Mouse (Mus musculus): ENCODE data around the gene Ltb. TPM values are rescaled to one million over a fixed set of nuclear protein-coding genes. Genes with fewer than 3 reads are reported as not detected.
A peak's percentile ranks its signal among the peaks of the same experiment; 100 is the strongest.

The Ltb gene
- polyA plus RNA-seq, 1 experiment from 2014 or later: 0.64 TPM

- H3K9ac ChIP-seq (replicated peaks): peak overlapping the region; percentile 100
- H3K27ac ChIP-seq: peak overlapping the region; percentile 98
- peaks cover 22% of the 10 kb centered on the region for H3K4me1 ChIP-seq (replicated peaks)
- no peaks in the 10 kb centered on the region for H3K9me3 ChIP-seq
- ATAC-seq (ENCODE audit: insufficient number of reproducible peaks, insufficient read depth, low FRiP score, low TSS enrichment, low read depth): peak; percentile 83
- WGBS: 28% methylated on average over 12 of the region's 12 CpGs
- H3K36me3 ChIP-seq: peaks cover 22% of the 10 kb centered on the region
- no peaks in the 10 kb centered on the region for H3K27me3 ChIP-seq
- peak overlapping the region; percentile 92 for H3K4me2 ChIP-seq
- peak overlapping the region; percentile 99 for H3K4me3 ChIP-seq (replicated peaks)
These were observed 28.6 kb upstream of the Ltb start for GRCm38 (mm10) chr17:35165451-35166155.

- 70% methylated on average over 8 of the region's 8 CpGs for WGBS
- Histone ChIP-seq H3K4me2 (peak overlapping the region; percentile 92), H3K27me3 (no peaks in the 10 kb centered on the region), H3K4me3 (replicated peaks) (peak overlapping the region; percentile 99), H3K9me3 (no peaks in the 10 kb centered on the region), H3K36me3 (peaks cover 13% of the 10 kb centered on the region), H3K9ac (replicated peaks) (no peak overlapping the region), H3K27ac (peak overlapping the region; percentile 98), H3K4me1 (replicated peaks) (peaks cover 22% of the 10 kb centered on the region)
- ATAC-seq (ENCODE audit: insufficient number of reproducible peaks, insufficient read depth, low FRiP score, low TSS enrichment, low read depth): no peak
These were observed 27.7 kb upstream of the Ltb start for GRCm38 (mm10) chr17:35166352-35167035.

- peaks cover 16% of the 10 kb centered on the region for H3K4me1 ChIP-seq (replicated peaks)
- peaks cover under 1% of the 10 kb centered on the region; the same call in 1 of the 2 replicates for H3K36me3 ChIP-seq
- H3K4me3 ChIP-seq (replicated peaks): no peak overlapping the region
- H3K9ac ChIP-seq (replicated peaks): no peak overlapping the region
- no peak overlapping the region for H3K4me2 ChIP-seq
- H3K9me3 ChIP-seq: no peaks in the 10 kb centered on the region
- no peak overlapping the region for H3K27ac ChIP-seq
- H3K27me3 ChIP-seq: no peaks in the 10 kb centered on the region
- ATAC-seq (ENCODE audit: insufficient number of reproducible peaks, insufficient read depth, low FRiP score, low TSS enrichment, low read depth): no peak
- WGBS: 85% methylated on average over 7 of the region's 7 CpGs
These were observed 26.4 kb upstream of the Ltb start for GRCm38 (mm10) chr17:35167794-35168193.

- Histone ChIP-seq H3K4me3 (replicated peaks) (no peak overlapping the region), H3K9me3 (no peaks in the 10 kb centered on the region), H3K4me2 (no peak overlapping the region), H3K9ac (replicated peaks) (no peak overlapping the region), H3K27ac (no peak overlapping the region), H3K36me3 (no peaks in the 10 kb centered on the region), H3K4me1 (replicated peaks) (peaks cover 10% of the 10 kb centered on the region; the same call in 1 of the 2 replicates), H3K27me3 (no peaks in the 10 kb centered on the region)
- no peak for ATAC-seq (ENCODE audit: insufficient number of reproducible peaks, insufficient read depth, low FRiP score, low TSS enrichment, low read depth)
- 26% methylated on average over 4 of the region's 4 CpGs for WGBS
These were observed 25.6 kb upstream of the Ltb start for GRCm38 (mm10) chr17:35168541-35169207.

GRCm38 (mm10) chr17:35172445-35173234 is 21.6 kb upstream of the Ltb start:
- Histone ChIP-seq H3K9ac (replicated peaks) (no peak overlapping the region), H3K9me3 (no peaks in the 10 kb centered on the region), H3K27me3 (no peaks in the 10 kb centered on the region), H3K4me3 (replicated peaks) (no peak overlapping the region), H3K27ac (no peak overlapping the region), H3K4me2 (no peak overlapping the region), H3K4me1 (replicated peaks) (0 out of 2 replicates have a peak, but pooled peaks cover 4% of the 10 kb centered on the region), H3K36me3 (no peaks in the 10 kb centered on the region)
- WGBS: 71% methylated on average over 11 of the region's 11 CpGs
- no peak for ATAC-seq (ENCODE audit: insufficient number of reproducible peaks, insufficient read depth, low FRiP score, low TSS enrichment, low read depth)

GRCm38 (mm10) chr17:35173329-35173728 is 20.9 kb upstream of the Ltb start:
- Histone ChIP-seq H3K27ac (no peak overlapping the region), H3K9ac (replicated peaks) (no peak overlapping the region), H3K27me3 (no peaks in the 10 kb centered on the region), H3K9me3 (no peaks in the 10 kb centered on the region), H3K4me1 (replicated peaks) (0 out of 2 replicates have a peak, but pooled peaks cover 4% of the 10 kb centered on the region), H3K36me3 (no peaks in the 10 kb centered on the region), H3K4me3 (replicated peaks) (no peak overlapping the region), H3K4me2 (no peak overlapping the region)
- WGBS: 74% methylated on average over 3 of the region's 3 CpGs
- no peak for ATAC-seq (ENCODE audit: insufficient number of reproducible peaks, insufficient read depth, low FRiP score, low TSS enrichment, low read depth)

GRCm38 (mm10) chr17:35174201-35174977 is 19.9 kb upstream of the Ltb start:
- no peak for ATAC-seq (ENCODE audit: insufficient number of reproducible peaks, insufficient read depth, low FRiP score, low TSS enrichment, low read depth)
- 45% methylated on average over 8 of the region's 8 CpGs for WGBS
- no peaks in the 10 kb centered on the region for H3K27me3 ChIP-seq
- H3K9ac ChIP-seq (replicated peaks): no peak overlapping the region
- no peak overlapping the region for H3K4me2 ChIP-seq
- H3K36me3 ChIP-seq: no peaks in the 10 kb centered on the region
- 0 out of 2 replicates have a peak, but pooled peaks cover 4% of the 10 kb centered on the region for H3K4me1 ChIP-seq (replicated peaks)
- H3K9me3 ChIP-seq: no peaks in the 10 kb centered on the region
- no peak overlapping the region for H3K4me3 ChIP-seq (replicated peaks)
- H3K27ac ChIP-seq: no peak overlapping the region

GRCm38 (mm10) chr17:35175382-35175781 is 18.9 kb upstream of the Ltb start:
- Histone ChIP-seq H3K36me3 (no peaks in the 10 kb centered on the region), H3K9ac (replicated peaks) (no peak overlapping the region; the same call in 1 of the 2 replicates), H3K27me3 (no peaks in the 10 kb centered on the region), H3K4me1 (replicated peaks) (0 out of 2 replicates have a peak, but pooled peaks cover 4% of the 10 kb centered on the region), H3K27ac (no peak overlapping the region), H3K4me3 (replicated peaks) (no peak overlapping the region), H3K9me3 (no peaks in the 10 kb centered on the region), H3K4me2 (no peak overlapping the region)
- 75% methylated on average over 6 of the region's 6 CpGs for WGBS
- no peak for ATAC-seq (ENCODE audit: insufficient number of reproducible peaks, insufficient read depth, low FRiP score, low TSS enrichment, low read depth)

GRCm38 (mm10) chr17:35175968-35176367 is 18.3 kb upstream of the Ltb start, which contains the start of gene Aif1:
TSS of gene Aif1 (minus strand) at chr17:35176068.
- Histone ChIP-seq H3K4me2 (no peak within 1 kb of the TSS), H3K27me3 (no peaks in the 10 kb centered on the region), H3K9ac (replicated peaks) (no peak within 1 kb of the TSS; the same call in 1 of the 2 replicates), H3K4me3 (replicated peaks) (no peak within 1 kb of the TSS), H3K36me3 (no peaks in the 10 kb centered on the region), H3K4me1 (replicated peaks) (0 out of 2 replicates have a peak, but pooled peaks cover 4% of the 10 kb centered on the region), H3K9me3 (no peaks in the 10 kb centered on the region), H3K27ac (no peak within 1 kb of the TSS)
- whole genome bisulfite sequencing: 57% methylated on average over 2 of the region's 2 CpGs
- no peak for ATAC-seq (ENCODE audit: insufficient number of reproducible peaks, insufficient read depth, low FRiP score, low TSS enrichment, low read depth)

- Histone ChIP-seq H3K9ac (replicated peaks) (no peak overlapping the region), H3K36me3 (no peaks in the 10 kb centered on the region), H3K27me3 (no peaks in the 10 kb centered on the region), H3K4me1 (replicated peaks) (0 out of 2 replicates have a peak, but pooled peaks cover 4% of the 10 kb centered on the region), H3K4me2 (no peak overlapping the region), H3K4me3 (replicated peaks) (no peak overlapping the region), H3K9me3 (no peaks in the 10 kb centered on the region), H3K27ac (no peak overlapping the region)
- ATAC-seq (ENCODE audit: insufficient number of reproducible peaks, insufficient read depth, low FRiP score, low TSS enrichment, low read depth): peak; percentile 57; the same call in 1 of the 2 replicates
- 12% methylated on average over 5 of the region's 5 CpGs for WGBS
These were observed 15.7 kb upstream of the Ltb start for GRCm38 (mm10) chr17:35178528-35178927.

Measured in limb, embryonic 12.5 days (tissue).